Mouse (Mus musculus): ENCODE measurements around the gene Ankrd63. TPM values are rescaled to one million over a fixed set of nuclear protein-coding genes. Genes with fewer than 3 reads are reported as not detected.

Gene Ankrd63
- total RNA-seq, 2 experiments from 2014 or later = 17.7 to 17.9 TPM

DNA sequence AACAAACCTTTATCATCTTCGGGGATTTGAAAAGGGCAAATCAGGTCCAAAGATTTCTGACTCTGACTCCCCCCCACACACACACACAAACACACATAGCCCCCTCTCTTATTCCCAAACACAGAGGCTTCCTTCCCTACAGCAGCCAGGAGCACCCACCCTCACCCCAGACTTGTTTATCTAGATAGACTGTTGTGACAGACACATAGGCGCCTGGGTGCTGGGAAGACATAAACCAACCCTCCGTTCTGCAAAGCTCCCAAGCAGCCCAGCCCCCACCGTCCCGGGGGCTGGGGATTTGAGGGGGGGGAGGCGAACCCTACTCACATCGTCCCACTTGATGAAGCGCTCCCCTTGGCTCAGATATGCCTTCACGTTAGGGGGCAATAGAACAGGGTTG is 24.1 kb upstream of the Ankrd63 start:
- DNase-seq (ENCODE audit: extremely low spot score in 1 of 2, low spot score in 1 of 2) = no peak

- DNase-seq (ENCODE audit: extremely low spot score in 1 of 2, low spot score in 1 of 2) = no peak
Observed at GRCm38 (mm10) chr2:118726873-118727272, 23.1 kb upstream of the Ankrd63 start.

GRCm38 (mm10) chr2:118725511-118725910 is 21.7 kb upstream of the Ankrd63 start:
- no peak for DNase-seq (ENCODE audit: extremely low spot score in 1 of 2, low spot score in 1 of 2)

DNA sequence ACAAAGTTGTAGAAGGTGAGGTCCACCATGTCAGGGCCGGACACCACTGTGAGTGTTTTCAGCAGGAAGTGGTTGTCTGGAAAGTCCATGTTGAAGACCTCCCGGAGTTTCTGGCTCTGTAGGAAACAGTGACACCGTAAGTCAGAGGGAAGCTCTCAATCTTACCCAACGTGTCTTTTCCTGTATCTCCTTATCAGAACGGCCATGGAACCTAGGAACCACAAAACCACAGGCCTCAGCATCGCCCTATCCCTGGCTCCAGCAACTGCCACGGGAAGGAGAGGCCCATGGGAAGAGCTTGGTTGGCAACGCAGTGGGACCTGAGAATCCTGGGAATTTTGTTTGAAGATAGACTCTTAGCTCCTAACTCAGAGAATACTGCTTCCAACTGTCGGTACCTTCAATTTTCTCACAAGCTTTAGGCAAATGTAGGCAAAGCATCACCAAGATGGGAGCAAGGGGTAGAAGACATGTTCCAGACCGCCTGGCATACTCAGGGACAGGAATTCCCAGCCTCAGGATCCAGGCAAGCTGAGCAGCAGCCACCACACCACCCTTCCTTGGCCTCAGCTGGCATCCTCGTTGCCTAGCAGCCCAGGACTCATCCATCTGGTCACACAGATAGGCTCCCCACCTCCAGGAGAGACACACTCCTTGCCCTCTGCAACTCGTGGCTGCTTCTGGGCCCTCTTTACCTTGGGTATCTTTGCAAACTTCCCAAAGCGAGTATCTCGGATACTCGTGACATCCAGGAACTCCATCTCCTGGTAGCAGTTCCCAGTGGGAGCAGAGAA is 20.1 kb upstream of the Ankrd63 start:
- DNase-seq (ENCODE audit: extremely low spot score in 1 of 2, low spot score in 1 of 2) = no peak

DNA sequence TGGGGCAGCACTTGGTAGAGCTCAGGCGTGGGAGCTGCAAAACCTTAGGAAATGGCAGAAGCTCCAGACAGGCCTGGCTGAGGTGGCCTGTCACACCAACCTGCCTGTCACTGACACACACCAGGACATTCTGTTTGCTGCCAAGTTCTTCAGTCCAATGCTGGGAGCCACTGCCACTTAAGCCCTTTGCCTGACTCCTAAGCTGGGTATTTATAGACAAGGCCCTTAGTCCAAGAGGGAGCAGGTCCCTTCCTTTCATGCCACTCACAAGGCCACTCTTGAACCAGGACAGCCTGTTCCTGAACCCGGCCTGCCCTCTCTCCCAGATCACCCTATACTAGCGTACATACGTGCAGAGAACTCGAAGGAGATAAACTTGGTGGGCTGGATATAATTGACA is 12.9 kb upstream of the Ankrd63 start:
- no peak for DNase-seq (ENCODE audit: extremely low spot score in 1 of 2, low spot score in 1 of 2)

DNA sequence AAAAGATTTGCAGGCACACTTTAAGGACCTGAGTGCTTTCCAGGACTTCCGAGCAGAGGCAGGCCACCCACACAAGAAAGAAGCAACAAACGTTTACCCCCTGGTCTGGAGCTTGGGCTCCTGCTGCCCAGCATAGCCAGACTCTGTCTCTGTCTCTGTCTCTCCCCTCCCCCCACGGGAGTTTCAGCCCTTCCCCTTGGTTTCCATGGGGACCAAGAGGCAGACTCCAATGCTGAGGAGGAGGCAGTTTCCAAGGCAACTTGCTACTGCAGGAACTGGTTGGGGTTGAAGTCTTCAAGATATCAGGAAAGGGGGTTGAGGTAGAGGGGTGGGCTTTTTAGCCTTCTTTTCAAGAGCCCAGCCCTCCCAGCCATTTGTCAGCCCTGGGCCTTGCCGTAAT is 10.5 kb upstream of the Ankrd63 start:
- DNase-seq (ENCODE audit: extremely low spot score in 1 of 2, low spot score in 1 of 2) = peak in 1 of 2 experiments; percentile 49

DNA sequence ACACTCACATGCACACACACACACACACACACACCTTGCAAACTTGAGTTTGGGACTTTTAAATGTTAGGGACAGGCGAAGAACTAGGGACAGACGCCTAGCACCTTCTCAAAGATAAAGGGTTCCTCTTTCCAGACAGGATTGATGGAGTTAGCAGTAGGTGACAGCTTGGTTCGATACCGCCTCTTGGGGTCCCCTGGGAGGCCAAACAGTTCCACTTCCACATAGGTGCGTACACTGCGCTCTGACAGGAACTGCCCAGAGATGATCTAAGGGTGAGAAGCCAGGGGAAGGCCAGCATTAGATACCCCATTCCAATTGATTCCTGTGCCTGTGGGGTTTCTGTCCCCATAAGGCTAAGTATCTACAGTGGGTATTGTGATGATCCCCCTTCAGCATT is 9.9 kb upstream of the Ankrd63 start:
- no peak for DNase-seq (ENCODE audit: extremely low spot score in 1 of 2, low spot score in 1 of 2)

- peak in 1 of 2 experiments; percentile 47 for DNase-seq (ENCODE audit: extremely low spot score in 1 of 2, low spot score in 1 of 2)
Observed at GRCm38 (mm10) chr2:118711038-118711494, 7.3 kb upstream of the Ankrd63 start.

- DNase-seq (ENCODE audit: extremely low spot score in 1 of 2, low spot score in 1 of 2) = no peak
Observed at GRCm38 (mm10) chr2:118709655-118710221, 6.0 kb upstream of the Ankrd63 start.

DNA sequence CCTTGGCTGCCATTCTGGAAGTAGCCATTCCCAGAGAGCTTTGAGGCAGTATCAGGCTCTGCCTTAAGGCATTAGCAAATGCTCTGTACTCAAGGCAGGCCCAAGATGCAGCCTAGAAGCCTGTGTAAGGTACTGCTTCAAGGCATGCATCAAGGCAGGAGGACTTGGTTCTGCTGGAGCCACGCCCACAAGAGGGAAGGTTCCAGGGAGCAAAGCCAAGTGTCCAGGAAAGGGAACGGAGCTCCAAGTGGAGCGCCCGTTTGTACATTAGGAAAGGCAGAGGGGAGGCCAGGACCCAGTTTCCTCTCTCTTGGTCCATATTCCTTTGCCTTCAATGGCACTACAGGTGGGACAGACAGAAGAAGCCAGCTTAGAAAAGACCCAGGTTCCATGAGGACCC is 4.7 kb upstream of the Ankrd63 start:
- no peak for DNase-seq (ENCODE audit: extremely low spot score in 1 of 2, low spot score in 1 of 2)

GRCm38 (mm10) chr2:118706436-118706835 is 2.7 kb upstream of the Ankrd63 start:
- DNase-seq (ENCODE audit: extremely low spot score in 1 of 2, low spot score in 1 of 2) = no peak

- DNase-seq (ENCODE audit: extremely low spot score in 1 of 2, low spot score in 1 of 2) = peak in 1 of 2 experiments; percentile 33
Observed at GRCm38 (mm10) chr2:118702883-118703761, 641 bp downstream of the Ankrd63 start.

GRCm38 (mm10) chr2:118701971-118702882 is 1.5 kb downstream of the Ankrd63 start:
- DNase-seq (ENCODE audit: extremely low spot score in 1 of 2, low spot score in 1 of 2) = no peak

DNA sequence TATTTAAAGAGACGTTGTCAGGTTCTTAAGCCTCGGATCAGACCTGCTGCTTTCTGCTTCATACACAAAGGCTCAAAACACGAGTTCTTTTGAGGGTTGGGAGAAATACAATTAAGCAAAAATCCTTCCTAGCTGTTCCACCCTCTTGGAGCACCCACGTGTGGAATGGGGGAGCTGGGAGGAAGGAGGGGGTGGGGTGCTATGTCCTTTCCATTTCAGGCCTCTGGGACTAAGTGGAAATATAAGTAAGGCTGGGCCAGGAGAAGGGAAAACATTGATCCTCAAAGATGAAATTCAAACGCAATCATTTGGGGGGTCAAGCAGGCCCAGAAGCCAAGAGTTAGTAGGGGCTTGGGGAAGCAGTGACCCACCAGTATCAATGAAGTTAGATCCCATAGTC is 2.6 kb downstream of the Ankrd63 start:
- no peak for DNase-seq (ENCODE audit: extremely low spot score in 1 of 2, low spot score in 1 of 2)

DNA sequence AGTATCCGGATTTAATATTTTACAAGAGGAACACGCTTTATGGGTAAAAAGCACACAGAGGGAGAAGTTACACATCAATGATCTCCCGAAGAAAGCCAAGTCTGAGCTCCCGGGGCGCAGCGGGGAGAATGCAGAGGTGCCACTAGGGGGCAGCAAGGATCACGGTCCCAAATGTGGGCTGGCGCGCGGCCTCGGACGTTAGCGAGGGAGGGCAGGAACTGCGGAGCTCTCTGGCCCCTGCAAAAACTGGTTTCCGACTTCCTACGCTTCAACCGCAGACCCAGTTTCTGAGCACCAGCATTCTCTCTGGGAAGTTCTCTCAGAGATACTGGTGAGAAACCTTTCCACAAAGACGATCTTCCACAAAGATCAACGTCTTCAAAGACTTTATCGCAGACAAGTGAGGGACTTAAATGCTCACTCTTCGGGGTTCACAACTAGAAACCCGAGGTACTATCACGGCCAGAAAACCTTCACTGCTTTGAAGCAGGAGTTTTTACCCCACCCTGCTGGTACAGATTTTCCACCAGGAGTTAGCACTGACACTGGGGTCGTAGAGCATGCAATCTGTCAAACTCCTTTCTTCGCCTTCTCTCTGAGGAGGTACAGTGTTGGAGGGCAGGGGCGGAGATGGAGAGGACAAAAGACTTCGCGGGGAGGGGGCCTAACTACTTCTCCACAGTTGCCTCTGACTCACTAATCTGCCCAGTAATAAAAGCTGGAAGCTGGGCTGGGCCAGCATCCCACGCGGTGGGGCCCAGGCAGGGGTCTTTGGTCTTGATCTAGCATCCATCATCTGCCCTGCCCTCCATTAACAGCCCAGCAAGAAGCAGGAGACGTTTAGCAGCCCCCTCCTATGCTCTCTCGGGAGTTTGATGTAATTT is 3.3 kb downstream of the Ankrd63 start:
- DNase-seq (ENCODE audit: extremely low spot score in 1 of 2, low spot score in 1 of 2) = peak in 1 of 2 experiments; percentile 90

DNA sequence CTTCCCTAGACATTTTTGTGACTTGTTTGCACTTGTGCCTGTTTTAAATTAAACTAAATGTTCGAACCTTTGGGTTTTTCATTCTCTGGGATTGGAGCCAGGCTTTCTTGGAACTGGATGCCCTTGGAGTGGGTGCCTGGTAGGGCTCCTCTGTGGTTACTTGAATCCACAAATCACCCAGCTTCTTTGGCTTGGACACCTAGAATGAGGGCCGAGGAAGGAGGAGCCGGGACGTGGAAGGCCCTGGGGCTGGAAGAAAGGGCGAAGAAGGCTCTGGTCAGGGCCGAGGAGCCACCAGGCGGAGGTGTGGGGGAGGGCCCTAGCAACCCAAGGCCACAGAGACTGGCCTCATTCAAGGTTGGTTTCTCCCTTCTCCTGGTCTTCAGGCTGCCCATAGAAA is 5.8 kb downstream of the Ankrd63 start:
- DNase-seq (ENCODE audit: extremely low spot score in 1 of 2, low spot score in 1 of 2) = no peak

- DNase-seq (ENCODE audit: extremely low spot score in 1 of 2, low spot score in 1 of 2) = no peak
Observed at GRCm38 (mm10) chr2:118697311-118697877, 6.4 kb downstream of the Ankrd63 start.

DNA sequence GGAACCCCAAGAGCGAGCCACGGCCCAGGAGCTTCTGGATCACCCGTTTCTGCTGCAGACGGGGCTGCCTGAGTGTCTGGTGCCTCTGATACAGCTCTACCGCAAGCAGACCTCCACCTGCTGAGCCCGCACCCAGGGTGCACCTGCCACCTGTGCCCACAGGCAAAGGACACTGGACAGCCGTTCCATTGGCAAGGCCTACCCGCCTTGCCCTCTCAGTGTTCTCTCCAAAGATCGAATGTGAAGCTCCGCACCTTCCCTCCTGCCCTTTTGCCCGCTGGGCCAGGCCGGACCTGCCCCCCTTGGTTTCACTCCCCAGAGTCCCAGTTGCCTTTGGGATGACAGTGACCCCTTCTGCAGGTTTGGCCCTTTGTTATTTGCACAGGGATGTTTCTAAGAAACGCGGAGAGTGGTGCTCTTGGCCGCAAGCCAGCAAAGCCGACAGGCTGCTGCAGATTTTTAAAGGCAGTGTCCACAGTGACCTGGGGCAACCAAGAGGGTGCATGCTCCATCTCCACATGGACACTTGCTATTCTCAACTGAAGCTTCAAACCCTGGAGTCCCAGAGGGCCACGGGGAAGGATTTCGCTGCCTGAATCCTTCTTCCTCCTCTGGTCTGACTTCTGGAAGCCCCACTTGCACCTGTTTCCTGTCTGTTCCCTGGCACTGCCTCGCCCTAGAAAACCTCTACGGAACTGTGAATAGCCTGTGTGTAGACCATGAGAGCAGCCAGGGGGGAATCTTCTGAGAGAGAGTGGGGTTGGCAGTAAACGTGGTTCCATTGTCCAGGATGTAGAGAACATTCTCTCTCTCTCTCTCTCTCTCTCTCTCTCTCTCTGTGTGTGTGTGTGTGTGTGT is 7.1 kb downstream of the Ankrd63 start:
- no peak for DNase-seq (ENCODE audit: extremely low spot score in 1 of 2, low spot score in 1 of 2)
